Mouse (Mus musculus) ES-Bruce4 (cell line): ENCODE data around the gene Pard3.

Experiments used
- CTCF ChIP-seq: IDR thresholded peaks from one replicate; pipeline ENCODE4 v1.8.1; 2011; ENCODE audit warnings: low read depth, low read length
- POLR2A ChIP-seq: IDR thresholded peaks from one replicate; pipeline ENCODE4 v1.8.1; 2011; ENCODE audit warnings: low read length; ENCODE audit not compliant: insufficient read depth

DNA sequence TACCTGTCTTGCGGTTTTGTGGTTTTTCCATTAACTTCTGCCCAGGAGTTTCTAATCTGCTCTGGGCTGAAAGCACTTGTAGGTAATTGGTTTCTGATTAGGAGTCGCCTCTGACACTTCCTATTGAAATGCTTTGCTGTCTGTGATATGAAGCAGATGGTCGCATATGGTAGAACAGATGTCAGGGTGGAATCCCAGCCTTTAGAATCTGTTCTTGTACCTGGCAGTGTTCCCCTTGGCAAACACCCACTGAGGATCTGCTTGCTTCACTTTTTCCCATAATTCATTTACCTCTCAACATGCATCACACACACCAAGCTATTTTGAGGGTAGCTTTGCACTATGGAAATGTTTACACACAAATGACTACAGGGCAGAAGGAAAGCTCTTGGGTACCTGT, 44.2 kb downstream of the Pard3 start:
- TF ChIP-seq POLR2A (no peak), CTCF (no peak)
